Mouse (Mus musculus) liver, adult 2 months (tissue): ENCODE results near the gene Rdh16. TPM values are rescaled to one million over a fixed set of nuclear protein-coding genes. Genes with fewer than 3 reads are reported as not detected.
"Not testable (repeated sequence)": the region's sequence is repeated elsewhere in the genome, so short reads cannot be mapped to it uniquely, and the experiment has no call there.

ENCODE experiments used
- DNase-seq: peaks from one replicate; pipeline ENCODE4 v3.0.0-alpha.2; 2011; ENCODE audit warnings: low read depth, low spot score; ENCODE audit errors: extremely low read depth
- H3K27ac ChIP-seq: fragments of 200-500 bp; replicated peaks from 2 replicates; pipeline ENCODE4 v1.5.1; 2012; ENCODE audit warnings: low read depth, mild to moderate bottlenecking, control low read depth, inconsistent platforms, low read length; ENCODE audit not compliant: insufficient read depth
- H3K27me3 ChIP-seq: fragments of 200-500 bp; 2 replicates; pipeline ENCODE4 v1.6.1; 2012; ENCODE audit warnings: mild to moderate bottlenecking, moderate library complexity, low read length, inconsistent platforms; ENCODE audit not compliant: control insufficient read depth, insufficient read depth
- H3K36me3 ChIP-seq: fragments of 200-500 bp; 2 replicates; pipeline ENCODE4 v1.6.1; 2012; ENCODE audit warnings: low read length, inconsistent platforms; ENCODE audit not compliant: control insufficient read depth, insufficient read depth
- H3K4me1 ChIP-seq: fragments of 200-500 bp; 2 replicates; pipeline ENCODE4 v1.6.1; 2011; ENCODE audit warnings: low read length; ENCODE audit not compliant: control insufficient read depth, insufficient read depth
- H3K4me3 ChIP-seq: fragments of 200-500 bp; 2 replicates; pipeline ENCODE4 v1.5.1; 2011; ENCODE audit warnings: low read depth, mild to moderate bottlenecking, control low read depth, low read length, moderate library complexity; ENCODE audit not compliant: insufficient read depth
- H3K79me2 ChIP-seq: fragments of 200-500 bp; 2 replicates; pipeline ENCODE4 v1.6.1; 2012; ENCODE audit warnings: inconsistent platforms, mild to moderate bottlenecking, low read length, moderate library complexity; ENCODE audit not compliant: control insufficient read depth, insufficient read depth
- H3K9ac ChIP-seq: fragments of 200-500 bp; 2 replicates; pipeline ENCODE4 v1.6.1; 2012; ENCODE audit warnings: low read depth, mild to moderate bottlenecking, control low read depth, inconsistent platforms, low read length
- CTCF ChIP-seq: fragments of 200-500 bp; IDR thresholded peaks from 2 replicates; pipeline ENCODE4 v1.5.1; 2011; ENCODE audit warnings: low read depth, low read length, control low read depth
- POLR2A ChIP-seq: fragments of 200-500 bp; IDR thresholded peaks from 2 replicates; pipeline ENCODE4 v1.6.1; 2011; ENCODE audit warnings: low read length, control low read depth; ENCODE audit not compliant: insufficient read depth; ENCODE audit errors: extremely low read depth
- WGBS: fragments of 180-500 bp; shearing (Covaris S2); methylation state at CpG from one replicate; pipeline ENCODE4 v1.1.7; 2018; 5-methylcytosine and 5-hydroxymethylcytosine counted together
- polyA plus RNA-seq: library from polyadenylated mRNA; depleted of rRNA; stranded (reverse); fragments of >200 nt; gene quantifications from 2 replicates; pipeline ENCODE4 v1.2.3, GENCODE M21; 2012
- total RNA-seq: library from RNA; depleted of rRNA; stranded (reverse); fragments of >200 nt; gene quantifications from 2 replicates; pipeline ENCODE4 v1.2.3, GENCODE M21; 2014

The Rdh16 gene
- total and polyA plus RNA-seq, 2 experiments, result 55.8 to 111 TPM

DNA sequence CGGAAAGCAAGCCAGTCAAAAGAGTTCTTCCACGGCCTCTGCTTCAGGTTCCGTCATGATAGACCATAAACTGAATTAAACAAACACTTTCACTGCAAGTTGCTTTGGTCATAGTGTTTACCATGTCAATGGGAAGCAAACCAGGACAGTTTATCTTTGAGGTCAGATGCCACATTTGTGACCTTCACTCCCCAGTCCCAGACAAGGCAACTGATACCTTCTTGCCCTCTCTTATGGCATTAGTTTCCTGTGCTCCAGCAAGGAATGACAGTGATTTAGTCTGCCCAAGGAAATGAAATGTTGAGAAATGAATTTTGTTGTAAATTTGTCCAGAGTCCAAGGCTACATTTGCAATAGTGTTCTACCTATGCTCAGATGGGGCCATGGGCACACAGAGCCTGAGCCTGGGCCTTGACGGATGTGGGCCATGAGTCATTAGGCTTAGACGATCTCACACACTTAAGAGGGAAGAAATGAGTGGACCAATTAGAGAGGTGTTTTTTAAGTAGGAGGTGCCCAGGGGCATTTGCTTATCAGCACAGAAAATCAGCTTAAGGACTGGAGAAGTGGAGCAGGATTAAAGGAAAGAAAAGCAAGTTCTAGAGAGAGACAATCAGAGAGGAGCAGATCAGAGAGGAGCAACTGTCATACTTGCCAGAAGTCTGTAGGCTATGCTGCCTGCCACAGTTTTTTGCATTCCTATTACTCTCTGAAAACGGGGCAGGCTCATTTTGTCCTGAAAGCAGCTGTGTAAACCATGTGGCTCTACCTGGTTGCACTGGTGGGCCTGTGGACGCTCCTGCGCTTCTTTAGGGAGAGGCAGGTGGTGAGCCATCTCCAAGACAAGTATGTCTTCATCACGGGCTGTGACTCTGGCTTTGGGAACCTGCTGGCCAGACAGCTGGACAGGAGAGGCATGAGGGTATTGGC, 41.5 kb upstream of the Rdh16 start, which contains the start of the genes Rdh1 and Rdh16f1:
TSS of gene Rdh1 (plus strand) at position 541 of the 930 bp plus-strand sequence.
TSS of gene Rdh16f1 (plus strand) at position 607 of the 930 bp plus-strand sequence.
- DNase-seq, result peak; percentile 96
- no peaks in the 10 kb centered on the region for H3K27me3 ChIP-seq
- H3K4me3 ChIP-seq, result no peak within 1 kb of the TSS
- WGBS, result 41% methylated on average over 9 of the region's 9 CpGs
- H3K9ac ChIP-seq, result no peak within 1 kb of the TSS
- no peaks in the 10 kb centered on the region for H3K79me2 ChIP-seq
- TF ChIP-seq CTCF, result no peak
- TF ChIP-seq POLR2A, result no peak
- peak within 1 kb of the TSS; percentile 42 for H3K27ac ChIP-seq
- peaks cover 28% of the 10 kb centered on the region for H3K4me1 ChIP-seq
- no peaks in the 10 kb centered on the region for H3K36me3 ChIP-seq

DNA sequence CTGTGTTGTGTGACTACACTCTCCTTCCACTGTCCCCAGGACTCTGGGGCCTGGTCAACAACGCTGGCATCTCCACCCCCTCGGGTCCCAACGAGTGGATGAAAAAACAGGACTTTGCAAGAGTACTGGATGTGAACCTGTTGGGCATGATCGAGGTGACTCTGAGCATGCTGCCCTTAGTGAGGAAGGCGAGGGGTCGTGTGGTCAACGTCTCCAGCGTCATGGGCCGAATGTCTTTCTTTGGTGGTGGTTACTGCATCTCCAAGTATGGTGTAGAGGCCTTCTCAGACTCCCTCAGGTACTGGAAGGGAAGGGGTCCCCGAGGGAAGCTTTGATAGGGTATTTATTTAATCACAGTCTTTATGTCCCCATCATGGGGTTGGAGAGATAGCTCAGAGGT, 38.0 kb upstream of the Rdh16 start:
- H3K36me3 ChIP-seq, H3K27ac ChIP-seq, DNase-seq, H3K4me3 ChIP-seq, H3K9ac ChIP-seq, H3K79me2 ChIP-seq, H3K27me3 ChIP-seq: not testable (repeated sequence)
- WGBS, result 92% methylated on average over 10 of the region's 10 CpGs
- H3K4me1 ChIP-seq, result peaks cover 20% of the 10 kb centered on the region

DNA sequence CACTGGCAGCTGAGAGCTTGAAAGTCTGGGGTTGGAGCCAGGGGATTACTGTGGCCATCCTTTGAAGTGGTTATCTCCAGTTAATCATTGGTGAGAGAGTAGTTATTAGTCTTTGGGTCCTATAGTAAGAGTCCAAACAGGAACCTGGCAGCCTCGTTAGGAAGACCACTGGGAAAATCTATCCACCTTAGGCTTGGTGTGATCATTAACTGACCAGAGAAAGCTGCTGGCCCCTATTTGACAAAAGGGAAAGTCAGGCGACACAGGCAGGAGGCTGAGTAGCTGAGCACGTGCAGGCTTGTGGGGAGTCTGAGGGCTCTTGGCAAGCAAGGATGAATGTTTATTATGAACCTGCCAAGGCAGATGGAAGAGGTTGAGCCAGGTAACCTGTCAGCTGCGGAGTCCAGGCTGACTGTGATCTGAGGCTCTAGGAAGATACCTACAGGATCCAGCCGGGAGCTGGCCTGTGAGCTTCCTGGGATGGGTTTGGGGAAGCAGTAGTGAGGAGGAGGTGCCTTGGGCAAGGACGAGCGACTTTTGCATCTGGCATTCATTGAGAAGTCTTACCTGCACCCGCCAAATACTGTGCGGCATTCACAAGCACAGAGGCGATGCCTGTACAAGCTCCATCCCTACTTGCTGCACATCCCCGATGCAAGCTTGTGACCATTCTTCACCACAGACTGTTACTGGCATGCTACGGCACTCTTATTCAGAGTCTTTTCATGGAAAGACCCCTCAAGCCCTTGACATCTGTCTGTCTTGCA, 36.9 kb upstream of the Rdh16 start:
- peaks cover 13% of the 10 kb centered on the region for H3K4me1 ChIP-seq
- H3K9ac ChIP-seq, result peak overlapping the region; percentile 4; the same call in 1 of the 2 replicates
- DNase-seq, result peak; percentile 99
- no peaks in the 10 kb centered on the region for H3K27me3 ChIP-seq
- no peak overlapping the region for H3K4me3 ChIP-seq
- TF ChIP-seq POLR2A (no peak), CTCF (no peak)
- WGBS, result 25% methylated on average over 12 of the region's 12 CpGs
- no peaks in the 10 kb centered on the region for H3K79me2 ChIP-seq
- no peaks in the 10 kb centered on the region for H3K36me3 ChIP-seq
- H3K27ac ChIP-seq, result peak overlapping the region; percentile 49

- Histone ChIP-seq H3K79me2 (no peaks in the 10 kb centered on the region), H3K4me3 (no peak overlapping the region), H3K9ac (no peak overlapping the region), H3K27me3 (no peaks in the 10 kb centered on the region), H3K4me1 (peaks cover 7% of the 10 kb centered on the region), H3K27ac (no peak overlapping the region), H3K36me3 (no peaks in the 10 kb centered on the region)
- whole genome bisulfite sequencing, result 88% methylated on average over 1 of the region's 1 CpGs
- no peak for TF ChIP-seq CTCF
- no peak for DNase-seq
Observed at GRCm38 (mm10) chr10:127766564-127766963, 34.4 kb upstream of the Rdh16 start.

DNA sequence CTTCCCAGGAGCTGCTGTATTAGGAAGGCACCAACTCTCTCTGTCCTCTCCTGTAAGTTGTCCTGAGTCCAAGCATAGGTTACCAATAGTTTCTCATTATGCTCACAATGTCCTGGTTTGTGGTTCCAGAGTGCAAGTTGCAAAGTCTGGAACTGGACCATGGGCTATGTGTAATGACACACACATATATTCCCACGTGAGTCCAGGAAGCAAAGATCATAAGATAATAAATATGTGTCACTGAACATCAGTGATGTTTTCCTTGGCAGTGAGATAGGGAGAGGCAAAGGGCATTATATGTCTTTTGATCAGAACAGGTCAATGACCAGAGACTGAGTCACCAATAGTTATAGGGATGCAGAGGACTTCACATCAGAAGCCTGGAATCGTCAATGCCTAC, 24.9 kb upstream of the Rdh16 start, which contains the start of gene Rdh9:
TSS of gene Rdh9 (plus strand) at position 376 of the 400 bp plus-strand sequence.
- DNase-seq, result peak; percentile 99
- H3K27me3 ChIP-seq, result no peaks in the 10 kb centered on the region
- peak within 1 kb of the TSS; percentile 31; the same call in 1 of the 2 replicates for H3K4me3 ChIP-seq
- WGBS, result 14% methylated on average over 2 of the region's 2 CpGs
- H3K9ac ChIP-seq, result peak within 1 kb of the TSS; percentile 38
- no peaks in the 10 kb centered on the region for H3K79me2 ChIP-seq
- no peaks in the 10 kb centered on the region for H3K36me3 ChIP-seq
- TF ChIP-seq CTCF (no peak), POLR2A (no peak)
- peaks cover 16% of the 10 kb centered on the region for H3K4me1 ChIP-seq
- H3K27ac ChIP-seq, result peak within 1 kb of the TSS; percentile 75

DNA sequence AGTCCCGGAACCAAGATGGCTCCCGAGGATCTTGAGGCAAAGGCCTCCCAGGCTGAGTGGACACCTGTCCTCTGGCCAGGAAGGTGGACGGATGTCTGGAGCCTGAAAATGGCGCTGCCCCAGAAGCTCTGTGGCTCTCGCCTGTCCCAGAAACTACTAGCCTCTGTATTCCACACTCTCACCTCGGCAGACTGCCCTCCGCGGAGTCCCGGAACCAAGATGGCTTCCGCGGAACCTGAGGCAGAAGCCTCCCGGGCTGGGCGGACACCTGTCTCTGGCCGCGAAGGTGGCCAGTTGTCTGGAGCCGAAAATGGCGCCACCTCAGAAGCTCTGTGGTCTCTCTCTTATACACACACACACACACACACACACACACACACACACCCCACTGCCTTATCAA, 18.6 kb upstream of the Rdh16 start:
- not testable (repeated sequence) for H3K79me2 ChIP-seq, DNase-seq, H3K9ac ChIP-seq, H3K27me3 ChIP-seq, H3K4me1 ChIP-seq, H3K27ac ChIP-seq, H3K36me3 ChIP-seq, H3K4me3 ChIP-seq
- 98% methylated on average over 17 of the region's 17 CpGs for WGBS

DNA sequence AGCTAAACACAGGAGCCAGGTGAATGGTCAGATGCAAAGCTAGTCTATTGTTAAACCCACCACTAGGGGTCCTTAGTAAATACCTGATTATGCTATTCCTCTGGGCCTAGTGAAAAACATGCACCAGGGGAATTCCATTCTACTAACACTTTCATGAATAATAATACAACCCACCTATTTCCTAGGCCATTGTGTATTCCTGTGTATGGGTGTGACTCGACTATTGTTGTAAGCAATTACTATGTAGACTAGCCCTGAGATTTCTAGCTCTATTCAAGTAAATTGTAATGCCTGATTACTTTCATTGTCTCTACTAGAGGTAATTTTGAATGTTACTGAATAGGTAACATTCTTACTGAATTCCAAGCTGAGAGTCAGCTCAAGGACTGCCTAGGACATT, 15.5 kb upstream of the Rdh16 start:
- H3K79me2 ChIP-seq, H3K4me1 ChIP-seq, H3K36me3 ChIP-seq, H3K4me3 ChIP-seq, DNase-seq, H3K27ac ChIP-seq, H3K9ac ChIP-seq, H3K27me3 ChIP-seq: not testable (repeated sequence)
- WGBS, result 98% methylated on average over 1 of the region's 1 CpGs
